Mouse (Mus musculus) liver, adult 2 months (tissue): ENCODE results near the gene Gm1527. TPM values are rescaled to one million over a fixed set of nuclear protein-coding genes. Genes with fewer than 3 reads are reported as not detected.
A peak's percentile ranks its signal among the peaks of the same experiment; 100 is the strongest.

Source experiments
- DNase-seq: peaks from one replicate; pipeline ENCODE4 v3.0.0-alpha.2; 2011; ENCODE audit warnings: low read depth, low spot score; ENCODE audit errors: extremely low read depth
- H3K27ac ChIP-seq: fragments of 200-500 bp; replicated peaks from 2 replicates; pipeline ENCODE4 v1.5.1; 2012; ENCODE audit warnings: low read depth, mild to moderate bottlenecking, control low read depth, inconsistent platforms, low read length; ENCODE audit not compliant: insufficient read depth
- H3K27me3 ChIP-seq: fragments of 200-500 bp; 2 replicates; pipeline ENCODE4 v1.6.1; 2012; ENCODE audit warnings: mild to moderate bottlenecking, moderate library complexity, low read length, inconsistent platforms; ENCODE audit not compliant: control insufficient read depth, insufficient read depth
- H3K36me3 ChIP-seq: fragments of 200-500 bp; 2 replicates; pipeline ENCODE4 v1.6.1; 2012; ENCODE audit warnings: low read length, inconsistent platforms; ENCODE audit not compliant: control insufficient read depth, insufficient read depth
- H3K4me1 ChIP-seq: fragments of 200-500 bp; 2 replicates; pipeline ENCODE4 v1.6.1; 2011; ENCODE audit warnings: low read length; ENCODE audit not compliant: control insufficient read depth, insufficient read depth
- H3K4me3 ChIP-seq: fragments of 200-500 bp; 2 replicates; pipeline ENCODE4 v1.5.1; 2011; ENCODE audit warnings: low read depth, mild to moderate bottlenecking, control low read depth, low read length, moderate library complexity; ENCODE audit not compliant: insufficient read depth
- H3K79me2 ChIP-seq: fragments of 200-500 bp; 2 replicates; pipeline ENCODE4 v1.6.1; 2012; ENCODE audit warnings: inconsistent platforms, mild to moderate bottlenecking, low read length, moderate library complexity; ENCODE audit not compliant: control insufficient read depth, insufficient read depth
- H3K9ac ChIP-seq: fragments of 200-500 bp; 2 replicates; pipeline ENCODE4 v1.6.1; 2012; ENCODE audit warnings: low read depth, mild to moderate bottlenecking, control low read depth, inconsistent platforms, low read length
- CTCF ChIP-seq: fragments of 200-500 bp; IDR thresholded peaks from 2 replicates; pipeline ENCODE4 v1.5.1; 2011; ENCODE audit warnings: low read depth, low read length, control low read depth
- POLR2A ChIP-seq: fragments of 200-500 bp; IDR thresholded peaks from 2 replicates; pipeline ENCODE4 v1.6.1; 2011; ENCODE audit warnings: low read length, control low read depth; ENCODE audit not compliant: insufficient read depth; ENCODE audit errors: extremely low read depth
- WGBS: fragments of 180-500 bp; shearing (Covaris S2); methylation state at CpG from one replicate; pipeline ENCODE4 v1.1.7; 2018; 5-methylcytosine and 5-hydroxymethylcytosine counted together
- polyA plus RNA-seq: library from polyadenylated mRNA; depleted of rRNA; stranded (reverse); fragments of >200 nt; gene quantifications from 2 replicates; pipeline ENCODE4 v1.2.3, GENCODE M21; 2012; rRNA removed
- total RNA-seq: library from RNA; depleted of rRNA; stranded (reverse); fragments of >200 nt; gene quantifications from 2 replicates; pipeline ENCODE4 v1.2.3, GENCODE M21; 2014; rRNA removed

Gm1527 gene
- total and polyA plus RNA-seq, 2 experiments: not detected

- Histone ChIP-seq H3K4me3 (no peak overlapping the region), H3K79me2 (no peaks in the 10 kb centered on the region), H3K27ac (no peak overlapping the region), H3K36me3 (no peaks in the 10 kb centered on the region), H3K27me3 (no peaks in the 10 kb centered on the region), H3K4me1 (no peaks in the 10 kb centered on the region), H3K9ac (no peak overlapping the region)
- 73% methylated on average over 2 of the region's 2 CpGs for WGBS
- TF ChIP-seq CTCF: no peak
- TF ChIP-seq POLR2A: no peak
- DNase-seq: no peak
Measured at GRCm38 (mm10) chr3:28965931-28966330, 73.5 kb downstream of the Gm1527 start.

- Histone ChIP-seq H3K27me3 (no peaks in the 10 kb centered on the region), H3K4me3 (no peak overlapping the region), H3K4me1 (no peaks in the 10 kb centered on the region), H3K79me2 (no peaks in the 10 kb centered on the region), H3K36me3 (no peaks in the 10 kb centered on the region), H3K27ac (no peak overlapping the region), H3K9ac (no peak overlapping the region)
- TF ChIP-seq CTCF (peak; percentile 63), POLR2A (no peak)
- DNase-seq: peak; percentile 33
- 0% methylated on average over 4 of the region's 4 CpGs for WGBS
Measured at GRCm38 (mm10) chr3:28968851-28969250, 76.4 kb downstream of the Gm1527 start.

Other genes starting within 250 kb of the Gm1527 start
- 229 and 337 TPM in 2 replicates for gene Slc2a2, start 194.7 kb upstream of the Gm1527 start, total RNA-seq
- 135 and 208 TPM in 2 replicates for gene Slc2a2, start 194.7 kb upstream of the Gm1527 start, polyA plus RNA-seq
- gene Eif5a2, start 111.3 kb upstream of the Gm1527 start, total RNA-seq: 0.46 and 0.47 TPM in 2 replicates
- gene Eif5a2, start 111.3 kb upstream of the Gm1527 start, polyA plus RNA-seq: 0.02 and 0.09 TPM in 2 replicates
- gene Rpl22l1, start 87.2 kb upstream of the Gm1527 start, total RNA-seq: 73.6 and 78.8 TPM in 2 replicates
- gene Rpl22l1, start 87.2 kb upstream of the Gm1527 start, polyA plus RNA-seq: 3.8 and 4.9 TPM in 2 replicates
- 1.5 and 2.4 TPM in 2 replicates for gene Egfem1, start 189.4 kb downstream of the Gm1527 start, total RNA-seq
- gene Egfem1, start 189.4 kb downstream of the Gm1527 start, polyA plus RNA-seq: 0.48 and 2.1 TPM in 2 replicates